ENCODE assay signal across 9 mouse cellular contexts in the genomic region with DNA sequence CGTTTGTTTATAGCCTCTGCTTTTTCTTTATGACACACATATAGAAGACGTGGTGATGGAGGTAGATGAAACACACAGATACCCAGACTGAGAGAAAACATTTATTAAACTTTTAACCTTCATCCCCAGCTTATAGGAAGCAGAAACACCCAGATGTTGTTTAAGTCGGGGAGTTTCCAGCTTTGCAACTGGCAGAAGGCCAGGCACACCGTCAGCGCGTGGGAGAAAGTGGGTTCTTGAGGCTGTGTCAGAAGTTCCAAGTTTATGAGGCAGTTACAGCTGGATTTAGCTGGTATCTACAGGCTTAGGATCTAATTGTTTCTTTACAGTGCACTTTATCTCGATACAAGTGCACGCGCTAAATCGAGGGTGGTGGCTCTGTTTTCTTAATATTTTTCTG.
A peak's percentile ranks its signal among the peaks of the same experiment; 100 is the strongest.
DNase-seq lines count a peak whose midpoint lies in the region; ATAC-seq and TF ChIP-seq lines count a peak whose summit lies in the region.
"Had no signal": no experiment of that assay in that cellular context is flagged by ENCODE, and none has a peak within 500 bp of the region (broad histone marks: within the 10 kb centered on the region; RNA-seq: fewer than 3 reads in every experiment).

No protein-coding gene starts in this region.

- H3K36me3 ChIP-seq in limb, embryonic 14.5 days (ENCODE audit: control insufficient read depth, insufficient read depth, low read length): no peaks in the 10 kb centered on the region
- no peaks in the 10 kb centered on the region for H3K36me3 ChIP-seq in neural tube, embryonic 15.5 days
- no peaks in the 10 kb centered on the region for H3K36me3 ChIP-seq in midbrain, embryonic 15.5 days (replicated peaks)
- H3K36me3 ChIP-seq: neural tube, embryonic 12.5 days had no signal

- ATAC-seq in limb, embryonic 14.5 days (ENCODE audit: low FRiP score, low read depth): peak; percentile 37; the same call in 1 of the 2 replicates
- no peak for ATAC-seq in neural tube, embryonic 15.5 days (ENCODE audit: low FRiP score)
- ATAC-seq in midbrain, embryonic 15.5 days (replicated peaks): no peak

- H3K27ac ChIP-seq in limb, embryonic 14.5 days (replicated peaks; ENCODE audit: low read depth, low read length): 0 out of 2 replicates have a peak overlapping the region, but pooled peaks have one; percentile 13
- H3K27ac ChIP-seq in neural tube, embryonic 15.5 days (replicated peaks): no peak overlapping the region
- H3K27ac ChIP-seq in midbrain, embryonic 15.5 days: no peak overlapping the region
- H3K27ac ChIP-seq: neural tube, embryonic 12.5 days had no signal

- DNase-seq in gastrocnemius, postnatal 10 days: peak; percentile 54
- no peak for DNase-seq in gastrocnemius, adult 18-20 months (ENCODE audit: low spot score)
- peak; percentile 65 to 78 for DNase-seq in urinary bladder, postnatal 4 days (ENCODE audit: low spot score in 2 of 2)
- no peak for DNase-seq in urinary bladder, adult 2 months (ENCODE audit: low spot score)
- peak; percentile 75 for DNase-seq in limb, embryonic 14.5 days (ENCODE audit: low spot score)
- DNase-seq in cerebellum, postnatal 36 days: no peak

- 21% methylated on average over 10 of the region's 10 CpGs for WGBS in limb, embryonic 14.5 days
- 82% methylated on average over 10 of the region's 10 CpGs for WGBS in neural tube, embryonic 15.5 days
- 88% methylated on average over 10 of the region's 10 CpGs for WGBS in midbrain, embryonic 15.5 days

- TF ChIP-seq POLR2A in limb, embryonic 14.5 days (IDR thresholded peaks at IDR 0.05; ENCODE audit: borderline replicate concordance, extremely low read depth, insufficient read depth, insufficient read length): no peak

- no peak overlapping the region; the same call in 1 of the 2 replicates for H3K9ac ChIP-seq in limb, embryonic 14.5 days (ENCODE audit: low read depth, low read length, severe bottlenecking)
- H3K9ac ChIP-seq in neural tube, embryonic 15.5 days (replicated peaks): no peak overlapping the region
- H3K9ac ChIP-seq in midbrain, embryonic 15.5 days: no peak overlapping the region
- H3K9ac ChIP-seq: neural tube, embryonic 12.5 days had no signal

- H3K9me3 ChIP-seq in limb, embryonic 14.5 days (ENCODE audit: control insufficient read depth, low read length): no peaks in the 10 kb centered on the region
- H3K9me3 ChIP-seq in neural tube, embryonic 15.5 days (replicated peaks): no peaks in the 10 kb centered on the region
- H3K9me3 ChIP-seq in midbrain, embryonic 15.5 days: no peaks in the 10 kb centered on the region
- H3K9me3 ChIP-seq: neural tube, embryonic 12.5 days had no signal

- H3K4me3 ChIP-seq in limb, embryonic 14.5 days (replicated peaks; ENCODE audit: low read length): no peak overlapping the region
- no peak overlapping the region for H3K4me3 ChIP-seq in neural tube, embryonic 15.5 days (replicated peaks)
- no peak overlapping the region for H3K4me3 ChIP-seq in midbrain, embryonic 15.5 days
- H3K4me3 ChIP-seq: neural tube, embryonic 12.5 days had no signal

- H3K4me2 ChIP-seq in limb, embryonic 14.5 days (replicated peaks; ENCODE audit: low read depth, low read length, severe bottlenecking): no peak overlapping the region
- no peak overlapping the region for H3K4me2 ChIP-seq in neural tube, embryonic 15.5 days
- H3K4me2 ChIP-seq in midbrain, embryonic 15.5 days: no peak overlapping the region
- H3K4me2 ChIP-seq: neural tube, embryonic 12.5 days had no signal

- peaks cover 12% of the 10 kb centered on the region for H3K4me1 ChIP-seq in limb, embryonic 14.5 days (ENCODE audit: control insufficient read depth, insufficient read depth, low read length)
- H3K4me1 ChIP-seq in neural tube, embryonic 15.5 days: no peaks in the 10 kb centered on the region
- H3K4me1 ChIP-seq in midbrain, embryonic 15.5 days: no peaks in the 10 kb centered on the region
- H3K4me1 ChIP-seq: neural tube, embryonic 12.5 days had no signal

- H3K27me3 ChIP-seq in limb, embryonic 14.5 days (ENCODE audit: control insufficient read depth, insufficient read depth, low read length): no peaks in the 10 kb centered on the region
- H3K27me3 ChIP-seq in neural tube, embryonic 15.5 days (replicated peaks): no peaks in the 10 kb centered on the region
- no peaks in the 10 kb centered on the region for H3K27me3 ChIP-seq in midbrain, embryonic 15.5 days (replicated peaks)
- H3K27me3 ChIP-seq: neural tube, embryonic 12.5 days had no signal

Comparison
In these comparisons a context has a peak if more than half of its experiments do, and no peak if none do; other contexts are left out.
1. DNase-seq: peak in gastrocnemius, postnatal 10 days (single experiment), urinary bladder, postnatal 4 days (2 of 2) and limb, embryonic 14.5 days (single experiment); none in gastrocnemius, adult 18-20 months (single experiment), urinary bladder, adult 2 months (single experiment) and cerebellum, postnatal 36 days (0 of 2).